Mouse (Mus musculus): Measurements from ENCODE around the gene Adarb1. TPM values are rescaled to one million over a fixed set of nuclear protein-coding genes. Genes with fewer than 3 reads are reported as not detected.

The Adarb1 gene
- total RNA-seq (2021), result 100 to 1,000 TPM; 121 to 144 TPM
- long read RNA-seq, experiment 1, full-length matches to known transcripts, result 30 of 76 reads
- long read RNA-seq, experiment 1, partial matches to known transcripts, result 14 of 76 reads
- long read RNA-seq, experiment 1, other reads (novel, unspliced or antisense), result 32 of 76 reads
- long read RNA-seq, experiment 2, full-length matches to known transcripts, result 17 of 46 reads
- long read RNA-seq, experiment 2, partial matches to known transcripts, result 5 of 46 reads
- long read RNA-seq, experiment 2, other reads (novel, unspliced or antisense), result 24 of 46 reads

- peak; percentile 85 to 92 for DNase-seq (ENCODE audit: low spot score in 2 of 2)
Observed at GRCm38 (mm10) chr10:77418138-77418537, at the start of gene Adarb1. TSS of gene Adarb1 (minus strand) at chr10:77418270.

DNA sequence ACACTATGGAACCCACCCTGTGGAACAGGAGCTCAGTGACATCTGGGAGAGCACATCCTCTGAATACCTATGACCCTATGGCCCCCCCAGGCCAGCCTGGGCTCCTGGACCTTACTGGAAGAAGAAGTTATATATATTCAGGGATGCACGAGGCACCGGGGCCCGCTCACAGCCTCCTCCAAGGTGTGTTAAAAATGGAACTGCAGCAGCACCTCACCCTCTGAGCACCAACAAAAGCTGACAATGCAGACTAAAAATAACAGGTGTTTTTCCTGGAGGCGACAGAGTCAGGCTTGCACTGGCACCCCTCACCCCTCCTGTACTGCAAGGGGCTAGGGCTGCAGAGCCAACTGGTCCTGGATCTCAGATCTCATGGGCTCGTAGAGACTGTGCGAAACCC lies 49.3 kb upstream of the Adarb1 start:
- DNase-seq (ENCODE audit: low spot score in 2 of 2), result no peak

DNA sequence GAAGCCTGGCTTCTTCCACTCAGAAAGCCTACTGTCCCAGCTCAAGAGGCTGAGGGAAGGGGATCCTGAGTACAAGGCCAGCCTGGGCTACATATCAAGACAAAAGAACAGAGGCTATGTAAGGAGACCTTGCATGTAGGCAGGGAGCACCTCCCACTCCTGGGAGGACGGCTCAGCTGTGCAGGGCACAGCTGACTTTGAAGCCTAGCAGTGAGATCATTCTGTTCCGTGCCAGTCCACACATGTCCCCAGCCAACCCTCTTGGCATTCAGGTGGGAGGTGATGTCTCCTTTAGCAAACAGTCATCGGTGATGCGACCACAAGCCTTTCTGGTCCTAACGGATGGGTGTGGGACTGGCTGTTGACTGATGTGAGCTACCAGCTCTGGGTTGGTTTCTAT lies 47.8 kb upstream of the Adarb1 start:
- no peak for DNase-seq (ENCODE audit: low spot score in 2 of 2)

- DNase-seq (ENCODE audit: low spot score in 2 of 2), result no peak
Observed at GRCm38 (mm10) chr10:77464181-77464936, 46.3 kb upstream of the Adarb1 start.

DNA sequence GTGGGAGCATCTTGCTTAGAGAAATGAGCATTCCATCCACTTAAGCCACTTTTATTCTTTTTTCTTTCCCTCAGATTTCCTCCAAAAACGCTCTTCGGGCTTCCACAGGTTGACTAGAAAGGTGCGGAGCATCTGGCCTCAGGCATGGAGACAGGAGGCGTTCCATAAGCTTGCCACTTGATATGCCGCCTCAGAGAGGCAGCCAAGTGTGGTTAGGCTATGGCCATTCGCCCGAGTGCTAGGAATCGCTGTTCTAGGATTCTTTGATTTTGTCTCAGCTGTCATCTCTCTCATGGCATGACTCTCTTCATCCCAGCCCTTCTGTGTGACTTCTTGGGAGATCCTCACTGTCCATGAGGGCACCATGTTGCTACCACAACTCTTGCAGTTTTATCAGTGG lies 43.1 kb upstream of the Adarb1 start:
- no peak for DNase-seq (ENCODE audit: low spot score in 2 of 2)

DNA sequence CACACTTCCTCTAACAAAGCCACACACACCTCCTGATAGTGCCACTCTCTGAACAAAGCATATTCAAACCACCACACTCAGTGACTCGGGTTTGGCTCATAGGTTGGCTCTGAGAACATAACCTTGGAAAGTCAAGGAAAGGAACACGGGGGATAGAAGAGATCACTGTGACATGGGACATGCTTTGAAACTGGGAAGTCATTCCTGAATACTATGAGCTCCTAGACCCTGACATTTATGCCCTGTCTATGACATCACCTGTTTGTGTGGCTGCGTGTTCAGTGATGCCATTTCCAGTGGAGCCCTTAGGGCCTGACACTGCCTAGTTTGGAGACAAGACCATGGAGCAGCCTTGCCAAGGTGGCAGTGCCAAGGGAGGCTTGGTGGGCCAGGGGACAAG lies 39.6 kb upstream of the Adarb1 start:
- DNase-seq (ENCODE audit: low spot score in 2 of 2), result no peak

- DNase-seq (ENCODE audit: low spot score in 2 of 2), result no peak
Observed at GRCm38 (mm10) chr10:77456507-77456906, 38.4 kb upstream of the Adarb1 start.

DNA sequence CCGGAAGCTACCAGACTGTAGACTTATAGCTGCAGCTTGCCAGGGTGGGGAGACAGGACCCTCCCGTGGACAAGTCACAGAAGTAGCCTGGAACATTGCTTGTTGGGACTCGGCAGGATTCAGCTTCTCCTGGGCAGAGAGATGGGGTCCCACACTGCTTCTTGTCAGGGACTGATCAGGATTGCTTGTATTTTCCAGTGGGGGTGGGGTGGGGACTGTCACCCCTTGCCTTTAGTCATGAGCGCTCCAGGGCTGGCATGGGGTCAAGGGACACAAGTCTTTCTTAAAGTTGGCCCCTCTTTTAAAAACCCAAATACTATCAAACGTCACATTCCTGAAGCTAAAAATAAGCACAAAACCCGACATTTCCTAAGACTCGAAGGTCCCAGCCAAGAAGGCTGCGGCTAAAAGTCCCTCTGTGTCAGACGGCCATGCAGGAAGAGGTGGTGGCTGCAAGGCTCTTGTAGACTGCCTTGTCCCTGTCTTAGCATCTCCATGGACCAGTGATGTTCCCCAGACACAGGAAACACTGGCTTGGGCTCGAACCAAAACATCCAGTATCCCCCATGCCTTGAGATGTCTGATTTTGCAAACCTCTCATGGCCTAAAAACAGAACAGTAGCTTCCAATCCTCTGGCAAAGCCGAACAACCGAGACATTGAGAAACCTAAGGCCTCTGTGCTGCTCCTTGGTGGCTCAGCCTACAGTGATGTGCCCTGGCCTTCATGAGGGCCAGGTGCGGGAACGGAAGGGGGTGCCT lies 37.4 kb upstream of the Adarb1 start:
- DNase-seq (ENCODE audit: low spot score in 2 of 2), result no peak

DNA sequence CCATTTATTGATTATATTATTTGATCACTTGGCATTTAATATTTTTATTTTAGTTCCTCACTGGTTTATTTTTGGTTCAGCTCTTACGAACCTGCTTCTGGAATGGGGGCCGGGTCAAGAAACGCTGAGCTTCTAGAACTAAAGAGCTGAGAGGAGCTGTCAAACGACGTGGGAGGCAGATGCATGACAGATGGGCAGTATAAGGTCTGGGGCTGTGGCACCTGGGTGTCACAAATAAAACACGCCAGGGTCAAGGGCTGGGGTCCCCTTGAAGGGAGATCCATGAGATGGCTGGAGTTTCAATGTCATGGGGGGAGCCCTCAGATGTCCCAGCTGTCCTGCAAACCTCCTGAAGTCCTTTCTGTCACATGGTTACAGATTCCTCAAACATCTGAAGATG lies 36.7 kb upstream of the Adarb1 start:
- no peak for DNase-seq (ENCODE audit: low spot score in 2 of 2)

GRCm38 (mm10) chr10:77451822-77452221 lies 33.8 kb upstream of the Adarb1 start:
- DNase-seq (ENCODE audit: low spot score in 2 of 2), result no peak

DNA sequence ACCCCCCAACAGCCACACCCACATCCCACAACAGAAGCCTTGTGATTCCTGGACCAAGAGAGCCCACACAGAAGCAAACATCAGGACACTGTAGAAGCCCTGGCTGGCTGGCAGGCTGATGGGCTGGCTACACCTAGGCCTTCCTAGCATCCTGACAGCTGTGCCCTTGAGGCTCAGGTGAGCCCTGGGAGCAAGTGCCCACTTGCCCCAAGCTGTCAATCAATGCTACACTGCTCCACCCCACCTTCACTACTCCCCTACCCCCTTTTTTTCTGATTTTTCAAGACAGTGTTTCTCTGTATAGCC lies 32.0 kb upstream of the Adarb1 start:
- DNase-seq (ENCODE audit: low spot score in 2 of 2), result no peak

DNA sequence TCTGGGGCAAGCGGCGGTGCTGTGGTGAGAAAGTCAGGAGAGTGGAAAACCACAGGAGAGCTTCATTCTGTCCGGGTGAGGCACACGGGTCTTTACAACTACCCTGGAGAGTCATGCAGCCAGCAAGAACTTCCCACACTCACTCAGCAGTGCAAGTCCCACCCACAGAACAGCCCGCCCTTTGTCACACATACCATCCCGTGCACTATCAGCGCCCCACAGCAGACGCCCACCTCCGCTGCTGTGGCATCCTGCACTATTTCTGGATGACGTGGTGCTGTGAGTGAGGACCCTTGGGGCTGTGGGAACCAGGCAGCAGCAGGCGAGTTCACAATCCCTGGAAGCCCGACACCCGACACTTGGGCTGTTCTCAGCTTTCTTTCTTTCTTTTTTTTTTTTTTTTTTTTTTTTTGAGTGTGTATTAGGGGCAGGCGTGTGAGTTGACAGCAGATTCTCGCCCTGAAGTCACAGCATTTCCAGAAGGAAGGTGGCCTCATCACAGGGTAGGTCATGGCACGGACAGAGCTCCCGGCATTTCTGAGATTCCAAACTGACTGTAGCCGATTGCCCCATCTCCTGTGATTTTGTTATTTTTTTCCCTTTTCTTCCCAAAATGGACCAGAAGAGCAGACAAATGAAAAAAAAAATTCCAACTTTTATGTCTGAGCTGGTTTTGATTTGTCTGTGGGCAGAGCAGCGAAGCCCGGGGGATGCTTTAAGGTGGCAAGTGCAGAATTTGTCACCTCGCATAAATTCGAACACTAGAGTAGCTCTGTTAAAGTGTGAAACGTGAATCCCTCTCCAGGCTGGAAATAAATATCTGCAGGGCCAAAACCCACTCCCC lies 31.5 kb upstream of the Adarb1 start:
- no peak for DNase-seq (ENCODE audit: low spot score in 2 of 2)

DNA sequence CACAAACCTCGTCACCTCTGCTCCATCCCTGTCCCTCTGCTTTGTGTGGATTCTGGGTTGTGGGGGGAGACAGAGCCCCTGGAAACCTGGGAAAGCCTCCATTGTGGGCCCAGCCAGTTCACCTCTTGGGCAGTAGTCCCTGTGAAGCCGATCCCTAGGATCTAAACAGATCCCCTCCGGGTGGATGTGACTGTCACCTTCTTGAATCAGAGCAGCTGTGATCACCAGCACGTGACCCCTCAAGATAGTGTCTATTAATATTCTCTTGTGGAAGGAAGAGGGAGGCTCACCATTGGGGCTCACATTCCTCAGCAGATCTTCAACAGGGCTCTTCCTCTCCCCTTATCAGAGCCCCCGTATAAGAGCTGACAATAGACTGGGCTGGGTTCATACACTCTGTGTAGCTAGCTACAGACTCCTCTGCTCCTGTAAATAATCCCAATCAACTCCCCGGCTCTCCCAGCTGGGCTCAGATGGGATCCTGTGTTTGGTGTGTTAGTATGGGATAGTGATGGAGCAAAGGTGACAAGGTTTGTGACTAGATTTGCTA lies 30.7 kb upstream of the Adarb1 start:
- DNase-seq (ENCODE audit: low spot score in 2 of 2), result no peak

DNA sequence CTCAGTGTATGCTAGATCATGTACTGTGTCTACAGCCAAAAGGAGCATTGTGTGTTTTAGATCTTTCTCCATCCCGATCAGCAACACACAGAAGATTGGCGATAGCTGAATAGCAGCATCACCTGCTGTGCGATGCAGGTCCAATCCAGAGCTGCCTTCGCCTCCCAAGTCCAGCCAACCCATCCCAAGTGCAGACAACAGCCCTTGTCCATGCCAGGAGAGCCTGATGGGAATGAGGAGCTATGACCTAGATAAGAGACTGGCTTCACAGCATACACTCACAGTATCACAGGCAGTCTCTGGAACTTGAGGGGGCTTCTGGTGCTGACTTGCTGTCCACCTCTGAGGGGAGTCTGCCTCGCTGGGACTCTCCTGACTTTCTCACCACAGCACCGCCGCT lies 30.1 kb upstream of the Adarb1 start:
- no peak for DNase-seq (ENCODE audit: low spot score in 2 of 2)

GRCm38 (mm10) chr10:77447755-77448154 lies 29.7 kb upstream of the Adarb1 start:
- no peak for DNase-seq (ENCODE audit: low spot score in 2 of 2)

DNA sequence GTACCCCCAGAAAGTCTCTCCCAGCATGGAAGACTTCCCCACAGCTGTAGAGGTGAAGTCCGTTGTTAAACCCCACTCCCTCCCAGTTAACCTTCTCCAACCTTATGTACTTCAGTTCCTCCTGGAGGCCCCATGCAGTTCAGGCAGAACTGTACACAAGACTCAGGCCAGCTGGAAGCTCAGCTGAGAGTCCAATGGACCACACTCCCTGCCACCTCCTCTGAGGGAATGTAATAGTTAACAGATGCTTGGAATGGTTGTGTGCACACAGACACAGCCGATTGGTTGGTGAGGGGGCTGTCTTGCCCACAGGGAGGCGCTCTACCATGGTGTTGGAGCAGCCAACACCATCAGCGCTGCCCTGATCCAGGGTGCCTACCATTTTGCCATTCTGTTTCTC lies 24.2 kb upstream of the Adarb1 start:
- DNase-seq (ENCODE audit: low spot score in 2 of 2), result no peak

DNA sequence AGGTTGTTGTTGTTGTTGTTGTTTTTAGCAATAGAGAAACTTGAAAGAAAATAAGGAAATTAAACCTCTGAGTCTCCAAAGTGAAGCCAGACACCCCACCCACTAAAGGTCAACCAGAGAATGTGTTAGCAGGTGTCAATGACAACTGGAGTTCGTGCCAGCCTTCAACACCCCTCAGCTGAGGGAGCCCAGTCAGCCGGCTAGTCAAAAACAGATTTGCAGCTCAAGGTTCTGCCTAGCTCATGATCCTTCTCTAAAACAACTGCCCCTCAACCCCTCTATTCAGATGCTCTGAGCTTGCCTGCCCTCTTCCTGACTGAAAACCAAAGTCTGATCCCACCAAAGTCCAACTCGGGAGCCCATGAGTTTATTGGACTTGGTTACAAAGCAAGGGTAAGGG lies 23.7 kb upstream of the Adarb1 start:
- DNase-seq (ENCODE audit: low spot score in 2 of 2), result no peak

GRCm38 (mm10) chr10:77440841-77441755 lies 23.0 kb upstream of the Adarb1 start:
- DNase-seq (ENCODE audit: low spot score in 2 of 2), result no peak

GRCm38 (mm10) chr10:77440286-77440685 lies 22.2 kb upstream of the Adarb1 start:
- no peak for DNase-seq (ENCODE audit: low spot score in 2 of 2)

DNA sequence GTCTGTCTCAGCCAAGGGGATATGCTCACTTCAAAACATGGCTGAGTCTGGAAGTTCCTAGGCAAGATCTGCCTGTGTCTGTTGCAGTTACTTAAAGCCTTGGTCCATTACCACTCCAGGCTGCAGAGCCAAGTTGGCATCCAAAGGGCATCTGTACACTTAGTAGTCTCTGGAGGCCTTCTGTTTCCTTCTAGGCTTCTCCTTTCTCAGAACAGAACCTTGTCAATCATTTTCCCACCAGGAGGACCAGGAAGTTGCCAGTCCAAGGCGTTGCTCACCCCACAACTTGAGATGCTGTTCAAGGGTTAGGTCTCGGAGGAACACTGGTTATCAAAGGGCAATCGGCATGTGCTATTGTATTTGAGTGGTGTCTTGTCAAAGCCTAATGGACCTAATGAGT lies 21.0 kb upstream of the Adarb1 start:
- DNase-seq (ENCODE audit: low spot score in 2 of 2), result no peak
